Mouse (Mus musculus) urinary bladder, adult 18-20 months (tissue): ENCODE measurements around the gene Galp.
A peak's percentile ranks its signal among the peaks of the same experiment; 100 is the strongest.

Experiments used
- DNase-seq, 2 experiments: peaks; one replicate each; pipeline ENCODE4 v3.0.0; 2022; ENCODE audit warnings: low spot score in 2 of 2, mixed read lengths in 2 of 2

The Galp gene

GRCm38 (mm10) chr7:6196790-6197189 is at the start of gene Galp:
Galp (plus strand) TSS chr7:6197090.
- no peak for DNase-seq

- no peak for DNase-seq
Observed at GRCm38 (mm10) chr7:6147688-6148087, 49.2 kb upstream of the Galp start.

- no peak for DNase-seq
Observed at GRCm38 (mm10) chr7:6151266-6151665, 45.6 kb upstream of the Galp start.

GRCm38 (mm10) chr7:6152036-6152435 is 44.9 kb upstream of the Galp start:
- DNase-seq = no peak

- no peak for DNase-seq
Observed at GRCm38 (mm10) chr7:6153131-6153530, 43.8 kb upstream of the Galp start.

- no peak for DNase-seq
Observed at GRCm38 (mm10) chr7:6154164-6154563, 42.7 kb upstream of the Galp start.

- DNase-seq = peak; percentile 66 to 76
Observed at GRCm38 (mm10) chr7:6155031-6155872, 41.6 kb upstream of the Galp start.

- peak; percentile 89 to 92 for DNase-seq
Observed at GRCm38 (mm10) chr7:6155901-6156411, 40.9 kb upstream of the Galp start, which contains the start of gene Zfp787. Zfp787 (minus strand) TSS chr7:6155997.

GRCm38 (mm10) chr7:6156901-6157472 is 39.9 kb upstream of the Galp start:
- no peak for DNase-seq

GRCm38 (mm10) chr7:6157479-6157878 is 39.4 kb upstream of the Galp start:
- DNase-seq = no peak

- DNase-seq = no peak
Observed at GRCm38 (mm10) chr7:6159604-6160003, 37.3 kb upstream of the Galp start.

GRCm38 (mm10) chr7:6161541-6161940 is 35.3 kb upstream of the Galp start:
- no peak for DNase-seq

GRCm38 (mm10) chr7:6162172-6162571 is 34.7 kb upstream of the Galp start:
- no peak for DNase-seq

- no peak for DNase-seq
Observed at GRCm38 (mm10) chr7:6164671-6165070, 32.2 kb upstream of the Galp start.

- DNase-seq = no peak
Observed at GRCm38 (mm10) chr7:6169403-6169802, 27.5 kb upstream of the Galp start.

- DNase-seq = no peak
Observed at GRCm38 (mm10) chr7:6170391-6170790, 26.5 kb upstream of the Galp start.

GRCm38 (mm10) chr7:6170871-6171270 is 26.0 kb upstream of the Galp start:
- no peak for DNase-seq

- peak; percentile 38 to 57 for DNase-seq
Observed at GRCm38 (mm10) chr7:6171444-6172005, 25.4 kb upstream of the Galp start.

- peak; percentile 95 to 97 for DNase-seq
Observed at GRCm38 (mm10) chr7:6172006-6172649, 24.8 kb upstream of the Galp start, which contains the start of gene Zfp444. Zfp444 (plus strand) TSS chr7:6172226.

GRCm38 (mm10) chr7:6172674-6173244 is 24.1 kb upstream of the Galp start:
- DNase-seq = no peak

GRCm38 (mm10) chr7:6173872-6174271 is 23.0 kb upstream of the Galp start:
- DNase-seq = no peak
